Mouse (Mus musculus) stomach, postnatal 0 days (tissue): ENCODE results near the gene Gm45618.
"Not testable (repeated sequence)": the region's sequence is repeated elsewhere in the genome, so short reads cannot be mapped to it uniquely, and the experiment has no call there.

Experiments used
- CTCF ChIP-seq: IDR thresholded peaks from 2 replicates; pipeline ENCODE4 v1.5.1; 2016; ENCODE audit warnings: antibody characterized with exemption, low read depth, mild to moderate bottlenecking, moderate library complexity
- EP300 ChIP-seq: optimal IDR thresholded peaks from 2 replicates; pipeline ENCODE3; 2016; ENCODE audit warnings: antibody characterized with exemption

- TF ChIP-seq CTCF, EP300: not testable (repeated sequence)
Observed at GRCm38 (mm10) chr7:142120629-142121028, at the start of gene Gm45618.
